7 mouse cellular contexts compared by ENCODE assay signal in genomic region chr15:103339166-103339960, GRCm38 (mm10). TPM values are rescaled to one million over a fixed set of nuclear protein-coding genes. Genes with fewer than 3 reads are reported as not detected.
DNase-seq lines count a peak whose midpoint lies in the region; ATAC-seq and TF ChIP-seq lines count a peak whose summit lies in the region.

No protein-coding gene starts in this region.

- peak; percentile 32; the same call in 1 of the 2 replicates for ATAC-seq in lung, embryonic 14.5 days (ENCODE audit: insufficient read depth)
- peak; percentile 14; the same call in 1 of the 2 replicates for ATAC-seq in embryonic facial prominence, embryonic 11.5 days (replicated peaks; ENCODE audit: insufficient number of reproducible peaks, low FRiP score, low TSS enrichment, low read depth)
- ATAC-seq in hindbrain, embryonic 15.5 days (ENCODE audit: low FRiP score, low read depth) = peak; percentile 35
- peak; percentile 46 for ATAC-seq in midbrain, embryonic 12.5 days (ENCODE audit: low FRiP score, low read depth)

- H3K27ac ChIP-seq in lung, embryonic 14.5 days (ENCODE audit: low read depth) = no peak overlapping the region
- no peak overlapping the region for H3K27ac ChIP-seq in embryonic facial prominence, embryonic 11.5 days (replicated peaks; ENCODE audit: low read depth, low read length)
- peak overlapping the region; percentile 27; the same call in 1 of the 2 replicates for H3K27ac ChIP-seq in hindbrain, embryonic 15.5 days (replicated peaks)
- no peak overlapping the region for H3K27ac ChIP-seq in midbrain, embryonic 12.5 days (replicated peaks)

- peaks cover 4% of the 10 kb centered on the region; the same call in 1 of the 2 replicates for H3K4me1 ChIP-seq in lung, embryonic 14.5 days (ENCODE audit: insufficient read depth)
- peaks cover 3% of the 10 kb centered on the region for H3K4me1 ChIP-seq in embryonic facial prominence, embryonic 11.5 days (ENCODE audit: control insufficient read depth, insufficient read depth, low read length)
- peaks cover 31% of the 10 kb centered on the region for H3K4me1 ChIP-seq in hindbrain, embryonic 15.5 days (replicated peaks)
- peaks cover 38% of the 10 kb centered on the region for H3K4me1 ChIP-seq in midbrain, embryonic 12.5 days

- DNase-seq in lung, embryonic 14.5 days = no peak
- no peak for DNase-seq in lung, postnatal 4 days
- no peak for DNase-seq in embryonic facial prominence, embryonic 11.5 days (ENCODE audit: low spot score)
- no peak for DNase-seq in frontal cortex, adult 2 months (ENCODE audit: extremely low spot score in 1 of 2, low spot score in 1 of 2)
- DNase-seq in ovary, postnatal 10 days (ENCODE audit: low spot score) = no peak

- no peaks in the 10 kb centered on the region for H3K9me3 ChIP-seq in lung, embryonic 14.5 days (ENCODE audit: low read depth, low read length)
- no peaks in the 10 kb centered on the region for H3K9me3 ChIP-seq in embryonic facial prominence, embryonic 11.5 days (replicated peaks; ENCODE audit: control insufficient read depth, low read length)
- H3K9me3 ChIP-seq in hindbrain, embryonic 15.5 days = no peaks in the 10 kb centered on the region
- H3K9me3 ChIP-seq in midbrain, embryonic 12.5 days = no peaks in the 10 kb centered on the region

- H3K27me3 ChIP-seq in lung, embryonic 14.5 days (ENCODE audit: insufficient read depth, low read length) = peaks cover 56% of the 10 kb centered on the region
- H3K27me3 ChIP-seq in embryonic facial prominence, embryonic 11.5 days (ENCODE audit: control insufficient read depth, insufficient read depth, low read length) = peaks cover 7% of the 10 kb centered on the region; the same call in 1 of the 2 replicates
- no peaks in the 10 kb centered on the region for H3K27me3 ChIP-seq in hindbrain, embryonic 15.5 days
- H3K27me3 ChIP-seq in midbrain, embryonic 12.5 days = peaks cover 50% of the 10 kb centered on the region

- H3K36me3 ChIP-seq in lung, embryonic 14.5 days (ENCODE audit: insufficient read depth) = peaks cover 7% of the 10 kb centered on the region
- no peaks in the 10 kb centered on the region for H3K36me3 ChIP-seq in embryonic facial prominence, embryonic 11.5 days (replicated peaks; ENCODE audit: control insufficient read depth, insufficient read depth, low read depth, low read length)
- no peaks in the 10 kb centered on the region for H3K36me3 ChIP-seq in hindbrain, embryonic 15.5 days
- H3K36me3 ChIP-seq in midbrain, embryonic 12.5 days = no peaks in the 10 kb centered on the region

- 5% methylated on average over 29 of the region's 31 CpGs for WGBS in lung, embryonic 14.5 days
- WGBS in embryonic facial prominence, embryonic 11.5 days = 2% methylated on average over 22 of the region's 31 CpGs
- WGBS in hindbrain, embryonic 15.5 days = 3% methylated on average over 26 of the region's 31 CpGs
- WGBS in midbrain, embryonic 12.5 days = 4% methylated on average over 30 of the region's 31 CpGs

- peak overlapping the region; percentile 54 for H3K4me3 ChIP-seq in lung, embryonic 14.5 days (ENCODE audit: low read depth, low read length)
- peak overlapping the region; percentile 61 for H3K4me3 ChIP-seq in embryonic facial prominence, embryonic 11.5 days (ENCODE audit: low read depth, low read length)
- H3K4me3 ChIP-seq in hindbrain, embryonic 15.5 days = peak overlapping the region; percentile 69
- peak overlapping the region; percentile 49 for H3K4me3 ChIP-seq in midbrain, embryonic 12.5 days

- peak overlapping the region; percentile 48 for H3K9ac ChIP-seq in lung, embryonic 14.5 days
- peak overlapping the region; percentile 57 for H3K9ac ChIP-seq in embryonic facial prominence, embryonic 11.5 days (replicated peaks; ENCODE audit: low read length)
- peak overlapping the region; percentile 64 for H3K9ac ChIP-seq in hindbrain, embryonic 15.5 days
- H3K9ac ChIP-seq in midbrain, embryonic 12.5 days (replicated peaks) = peak overlapping the region; percentile 45

- no peak for TF ChIP-seq CTCF in lung, embryonic 14.5 days (IDR thresholded peaks at IDR 0.05; ENCODE audit: low read depth)

- H3K4me2 ChIP-seq in lung, embryonic 14.5 days = peak overlapping the region; percentile 95
- H3K4me2 ChIP-seq in embryonic facial prominence, embryonic 11.5 days (ENCODE audit: low read depth, low read length) = peak overlapping the region; percentile 86
- H3K4me2 ChIP-seq in hindbrain, embryonic 15.5 days = peak overlapping the region; percentile 80
- H3K4me2 ChIP-seq in midbrain, embryonic 12.5 days (replicated peaks) = peak overlapping the region; percentile 80

RNA-seq across cellular contexts. Expression of gene Zfp385a, which starts 0.5 kb away (rescaled TPM):
- polyA plus RNA-seq in lung, embryonic 14.5 days (2014; fragmentation: Nextera tagmentation; extraction: Ambion mirVana) = 11.8 and 12.0 TPM in 2 replicates
- polyA plus RNA-seq in embryonic facial prominence, embryonic 11.5 days (2014; fragmentation: Nextera tagmentation; extraction: Ambion mirVana) = 12.2 and 16.6 TPM in 2 replicates
- 22.6 and 26.6 TPM in 2 replicates for polyA plus RNA-seq in hindbrain, embryonic 15.5 days (2015; fragmentation: Nextera tagmentation; extraction: Ambion mirVana)
- 19.6 and 20.8 TPM in 2 replicates for polyA plus RNA-seq in midbrain, embryonic 12.5 days (2016; fragmentation: Nextera tagmentation; extraction: Ambion mirVana)
- polyA plus RNA-seq in frontal cortex, adult 2 months (2012; rRNA removed) = 46.3 and 46.5 TPM in 2 replicates

RNA-seq across cellular contexts. Expression of gene Itga5, which starts 27.2 kb away (rescaled TPM):
- polyA plus RNA-seq in lung, embryonic 14.5 days (2014; fragmentation: Nextera tagmentation; extraction: Ambion mirVana) = 46.7 and 47.7 TPM in 2 replicates
- 24.6 and 29.6 TPM in 2 replicates for polyA plus RNA-seq in embryonic facial prominence, embryonic 11.5 days (2014; fragmentation: Nextera tagmentation; extraction: Ambion mirVana)
- polyA plus RNA-seq in hindbrain, embryonic 15.5 days (2015; fragmentation: Nextera tagmentation; extraction: Ambion mirVana) = 7.4 and 7.9 TPM in 2 replicates
- 19.0 and 21.2 TPM in 2 replicates for polyA plus RNA-seq in midbrain, embryonic 12.5 days (2016; fragmentation: Nextera tagmentation; extraction: Ambion mirVana)
- polyA plus RNA-seq in frontal cortex, adult 2 months (2012; rRNA removed) = 2.2 and 2.9 TPM in 2 replicates

RNA-seq across cellular contexts. Expression of gene Gpr84, which starts 29.0 kb away (rescaled TPM):
- 0.61 TPM in 1 of 2 replicates, not detected in the other for polyA plus RNA-seq in lung, embryonic 14.5 days (2014; fragmentation: Nextera tagmentation; extraction: Ambion mirVana)
- polyA plus RNA-seq in embryonic facial prominence, embryonic 11.5 days (2014; fragmentation: Nextera tagmentation; extraction: Ambion mirVana) = not detected in 2 replicates
- polyA plus RNA-seq in hindbrain, embryonic 15.5 days (2015; fragmentation: Nextera tagmentation; extraction: Ambion mirVana) = 0.41 and 0.44 TPM in 2 replicates
- 0.10 and 0.20 TPM in 2 replicates for polyA plus RNA-seq in midbrain, embryonic 12.5 days (2016; fragmentation: Nextera tagmentation; extraction: Ambion mirVana)
- polyA plus RNA-seq in frontal cortex, adult 2 months (2012; rRNA removed) = 1.3 and 1.5 TPM in 2 replicates
